Mouse (Mus musculus): Measurements from ENCODE around the gene Pde11a.

Pde11a gene

GRCm38 (mm10) chr2:76057555-76057954 lies 281.0 kb downstream of the Pde11a start:
- DNase-seq (ENCODE audit: low spot score in 2 of 2): no peak

GRCm38 (mm10) chr2:76053748-76054331 lies 284.7 kb downstream of the Pde11a start:
- no peak for DNase-seq (ENCODE audit: low spot score in 2 of 2)

- no peak for DNase-seq (ENCODE audit: low spot score in 2 of 2)
These were observed 285.6 kb downstream of the Pde11a start for GRCm38 (mm10) chr2:76052897-76053505.

- DNase-seq (ENCODE audit: low spot score in 2 of 2): no peak
These were observed 287.2 kb downstream of the Pde11a start for GRCm38 (mm10) chr2:76051385-76051784.

- DNase-seq (ENCODE audit: low spot score in 2 of 2): no peak
These were observed 287.7 kb downstream of the Pde11a start for GRCm38 (mm10) chr2:76050911-76051310.

GRCm38 (mm10) chr2:76050092-76050491 lies 288.5 kb downstream of the Pde11a start:
- DNase-seq (ENCODE audit: low spot score in 2 of 2): no peak

GRCm38 (mm10) chr2:76049529-76049928 lies 289.0 kb downstream of the Pde11a start:
- no peak for DNase-seq (ENCODE audit: low spot score in 2 of 2)

- no peak for DNase-seq (ENCODE audit: low spot score in 2 of 2)
These were observed 290.8 kb downstream of the Pde11a start for GRCm38 (mm10) chr2:76047740-76048139.

GRCm38 (mm10) chr2:76042210-76042609 lies 296.4 kb downstream of the Pde11a start:
- no peak for DNase-seq (ENCODE audit: low spot score in 2 of 2)

GRCm38 (mm10) chr2:76040116-76040515 lies 298.5 kb downstream of the Pde11a start:
- DNase-seq (ENCODE audit: low spot score in 2 of 2): no peak

- DNase-seq (ENCODE audit: low spot score in 2 of 2): no peak
These were observed 308.5 kb downstream of the Pde11a start for GRCm38 (mm10) chr2:76030080-76030479.

- DNase-seq (ENCODE audit: low spot score in 2 of 2): no peak
These were observed 309.3 kb downstream of the Pde11a start for GRCm38 (mm10) chr2:76029081-76029901.

GRCm38 (mm10) chr2:76016890-76017289 lies 321.7 kb downstream of the Pde11a start:
- DNase-seq (ENCODE audit: low spot score in 2 of 2): no peak

GRCm38 (mm10) chr2:76016136-76016535 lies 322.4 kb downstream of the Pde11a start:
- DNase-seq (ENCODE audit: low spot score in 2 of 2): no peak

- DNase-seq (ENCODE audit: low spot score in 2 of 2): no peak
These were observed 323.1 kb downstream of the Pde11a start for GRCm38 (mm10) chr2:76015460-76015859.

- no peak for DNase-seq (ENCODE audit: low spot score in 2 of 2)
These were observed 323.9 kb downstream of the Pde11a start for GRCm38 (mm10) chr2:76014659-76015058.

- DNase-seq (ENCODE audit: low spot score in 2 of 2): no peak
These were observed 332.4 kb downstream of the Pde11a start for GRCm38 (mm10) chr2:76006194-76006593.

GRCm38 (mm10) chr2:76002899-76003298 lies 335.7 kb downstream of the Pde11a start:
- no peak for DNase-seq (ENCODE audit: low spot score in 2 of 2)

- DNase-seq (ENCODE audit: low spot score in 2 of 2): peak; percentile 24 to 83
These were observed 337.2 kb downstream of the Pde11a start for GRCm38 (mm10) chr2:76001392-76001791.

- DNase-seq (ENCODE audit: low spot score in 2 of 2): no peak
These were observed 338.9 kb downstream of the Pde11a start for GRCm38 (mm10) chr2:75999636-76000035.

- no peak for DNase-seq (ENCODE audit: low spot score in 2 of 2)
These were observed 339.9 kb downstream of the Pde11a start for GRCm38 (mm10) chr2:75998692-75999091.

GRCm38 (mm10) chr2:75997726-75998125 lies 340.8 kb downstream of the Pde11a start:
- DNase-seq (ENCODE audit: low spot score in 2 of 2): no peak

GRCm38 (mm10) chr2:75994841-75995240 lies 343.7 kb downstream of the Pde11a start:
- no peak for DNase-seq (ENCODE audit: low spot score in 2 of 2)
